ENCODE assay signal across 25 mouse cellular contexts in the genomic region with DNA sequence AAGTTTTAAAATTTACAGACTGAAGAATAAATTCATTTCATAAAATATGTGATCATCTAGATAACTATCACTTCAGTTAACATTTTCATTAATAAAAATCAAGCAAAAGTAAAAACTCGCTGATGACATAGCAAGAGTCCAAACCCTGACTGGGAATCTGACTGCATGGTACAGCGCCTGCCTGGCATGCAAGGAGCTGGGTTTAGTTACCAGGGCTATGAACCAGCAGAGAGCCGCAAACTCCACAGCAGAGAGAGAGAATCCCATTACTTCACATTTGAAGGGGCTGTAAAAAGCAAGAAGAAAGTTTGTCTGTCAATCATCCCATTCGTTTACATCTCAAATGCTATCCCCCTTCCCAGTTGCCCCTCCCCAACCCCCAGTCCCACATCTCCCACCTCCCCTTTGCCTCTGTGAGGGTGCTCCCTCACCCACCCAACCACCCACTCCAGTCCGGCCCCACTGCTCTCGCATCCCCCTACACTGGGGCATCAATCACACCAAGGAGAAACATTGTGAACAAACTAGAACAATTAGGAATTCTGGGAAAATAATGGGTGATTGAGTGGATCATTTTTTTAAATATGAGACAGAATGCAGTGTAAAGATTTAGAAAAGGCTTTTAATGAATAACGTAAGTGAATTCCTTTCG.
"Had no signal": no experiment of that assay in that cellular context is flagged by ENCODE, and none has a peak within 500 bp of the region (broad histone marks: within the 10 kb centered on the region; RNA-seq: fewer than 3 reads in every experiment).

No protein-coding gene starts in this region.

- H3K4me2 ChIP-seq: heart, embryonic 11.5 days; hindbrain, embryonic 12.5 days; hindbrain, embryonic 14.5 days; intestine, embryonic 15.5 days; limb, embryonic 12.5 days; liver, embryonic 11.5 days; liver, embryonic 13.5 days; liver, embryonic 15.5 days had no signal

- H3K27me3 ChIP-seq: hindbrain, embryonic 12.5 days; intestine, embryonic 15.5 days; limb, embryonic 12.5 days; liver, embryonic 13.5 days; liver, embryonic 15.5 days had no signal

- H3K27ac ChIP-seq: gastrocnemius, adult 2 months; hindbrain, embryonic 10.5 days; hindbrain, embryonic 12.5 days; hindbrain, embryonic 14.5 days; intestine, embryonic 15.5 days; layer of hippocampus, adult 2 months; left cerebral cortex, adult 2 months; limb, embryonic 10.5 days; limb, embryonic 12.5 days; liver, embryonic 13.5 days; liver, embryonic 15.5 days had no signal

- DNase-seq: gastrocnemius, adult 2 months; gastrocnemius, postnatal 10 days; gastrocnemius, postnatal 25 days; heart, adult 18-20 months; heart, postnatal 10 days; heart, postnatal 4 days; kidney, adult 2 months; kidney, postnatal 25 days; liver; liver, embryonic 13.5 days; liver, postnatal 0 days had no signal

- H3K9me3 ChIP-seq: hindbrain, embryonic 10.5 days; hindbrain, embryonic 12.5 days; intestine, embryonic 15.5 days; limb, embryonic 10.5 days; limb, embryonic 12.5 days; liver, embryonic 13.5 days; liver, embryonic 15.5 days had no signal

- H3K36me3 ChIP-seq: hindbrain, embryonic 10.5 days; hindbrain, embryonic 12.5 days; intestine, embryonic 15.5 days; limb, embryonic 10.5 days; limb, embryonic 12.5 days; liver, embryonic 13.5 days; liver, embryonic 15.5 days had no signal

- ATAC-seq: hindbrain, embryonic 16.5 days; inflammation-experienced regulatory T-cells, adult 6 months; intestine, embryonic 15.5 days; intestine, postnatal 0 days; liver, postnatal 0 days had no signal

- H3K4me3 ChIP-seq: gastrocnemius, adult 2 months; hindbrain, embryonic 10.5 days; hindbrain, embryonic 12.5 days; intestine, embryonic 15.5 days; layer of hippocampus, adult 2 months; left cerebral cortex, adult 2 months; limb, embryonic 10.5 days; limb, embryonic 12.5 days; liver, embryonic 13.5 days; liver, embryonic 15.5 days had no signal

- H3K9ac ChIP-seq: hindbrain, embryonic 12.5 days; hindbrain, embryonic 14.5 days; intestine, embryonic 15.5 days; limb, embryonic 12.5 days; liver, embryonic 13.5 days; liver, embryonic 15.5 days; liver, postnatal 0 days had no signal

- H3K4me1 ChIP-seq: hindbrain, embryonic 10.5 days; hindbrain, embryonic 12.5 days; intestine, embryonic 15.5 days; limb, embryonic 10.5 days; limb, embryonic 12.5 days; liver, embryonic 13.5 days; liver, embryonic 15.5 days had no signal
